Mouse (Mus musculus) left cerebral cortex, postnatal 36 days (tissue): Measurements from ENCODE around the gene Olfr798. TPM values are rescaled to one million over a fixed set of nuclear protein-coding genes. Genes with fewer than 3 reads are reported as not detected.

Source experiments
- DNase-seq, 2 experiments: peaks; one replicate each; pipeline ENCODE4 v3.0.0; 2021 to 2022; ENCODE audit warnings: low spot score in 2 of 2, mixed read lengths in 1 of 2
- intact Hi-C: fragments of 180-260 bp; cut with DNase I; formaldehyde crosslinking; loops from one replicate; pipeline ENCODE4 v1.15.1; 2025
- microRNA-seq: library from miRNA; unstranded; fragments of <30 nt; microRNA quantifications from one replicate; pipeline ENCODE4 v1.2.0, GENCODE M21; 2022
- total RNA-seq, 2 experiments: library from RNA; stranded (reverse); gene quantifications; 2 replicates each; pipeline ENCODE4 v1.2.3; 2021

The Olfr798 gene
- total RNA-seq: not detected

GRCm38 (mm10) chr10:129627834-129628233 is at the start of gene Olfr798:
TSS of gene Olfr798 (minus strand) at chr10:129627934.
- intact Hi-C loops: no loop called here
- no peak for DNase-seq

GRCm38 (mm10) chr10:129673765-129674164 is 46.0 kb upstream of the Olfr798 start, which contains the start of gene Olfr801:
TSS of gene Olfr801 (minus strand) at chr10:129673865.
- DNase-seq: no peak
- intact Hi-C loops: no loop called here

- intact Hi-C loops: no loop called here
Observed at GRCm38 (mm10) chr10:129657394-129657793, 29.7 kb upstream of the Olfr798 start, which contains the start of gene Olfr800. TSS of gene Olfr800 (plus strand) at chr10:129657694.

GRCm38 (mm10) chr10:129651763-129652162 is 24.0 kb upstream of the Olfr798 start:
- intact Hi-C loops: no loop called here

More at GRCm38 (mm10) chr10:129657394-129657793, 29.7 kb upstream of the Olfr798 start, which contains the start of gene Olfr800:
- DNase-seq: no peak

GRCm38 (mm10) chr10:129637184-129637583 is 9.4 kb upstream of the Olfr798 start, which contains the start of gene Olfr799:
TSS of gene Olfr799 (plus strand) at chr10:129637484.
- DNase-seq: no peak
- intact Hi-C loops: no loop called here

More at GRCm38 (mm10) chr10:129651763-129652162, 24.0 kb upstream of the Olfr798 start:
- no peak for DNase-seq

GRCm38 (mm10) chr10:129623251-129623650 is 4.5 kb downstream of the Olfr798 start:
- intact Hi-C loops: no loop called here
- DNase-seq: no peak

- intact Hi-C loops: no loop called here
Observed at GRCm38 (mm10) chr10:129621724-129622123, 6.0 kb downstream of the Olfr798 start.

GRCm38 (mm10) chr10:129612470-129612869 is 15.3 kb downstream of the Olfr798 start, which contains the start of gene Olfr796:
TSS of gene Olfr796 (minus strand) at chr10:129612570.
- no peak for DNase-seq

More at GRCm38 (mm10) chr10:129621724-129622123, 6.0 kb downstream of the Olfr798 start:
- no peak for DNase-seq

GRCm38 (mm10) chr10:129577066-129577465 is 50.7 kb downstream of the Olfr798 start:
- intact Hi-C loops: no loop called here
- DNase-seq: no peak

More at GRCm38 (mm10) chr10:129612470-129612869, 15.3 kb downstream of the Olfr798 start, which contains the start of gene Olfr796:
- intact Hi-C loops: no loop called here

Small RNA genes within 50 kb of the gene (microRNA-seq; reads per million reads assigned to microRNA genes)
- gene Gm23252: not detected

Other genes with a start within 250 kb of the Olfr798 start
- gene Olfr784, start 243.9 kb downstream of the Olfr798 start, total RNA-seq: under 1 TPM; 0.12 to 0.20 TPM
- gene Olfr785, start 222.5 kb downstream of the Olfr798 start, total RNA-seq: not detected
- gene Olfr786, start 200.6 kb downstream of the Olfr798 start, total RNA-seq: not detected
- not detected for gene Olfr787, start 166.1 kb downstream of the Olfr798 start, total RNA-seq
- gene Olfr788, start 156.9 kb downstream of the Olfr798 start, total RNA-seq: not detected
- not detected for gene Olfr789, start 143.2 kb downstream of the Olfr798 start, total RNA-seq
- not detected for gene Olfr790, start 129.4 kb downstream of the Olfr798 start, total RNA-seq
- gene Olfr791, start 106.1 kb downstream of the Olfr798 start, total RNA-seq: not detected
- not detected for gene Olfr792, start 88.8 kb downstream of the Olfr798 start, total RNA-seq
- not detected for gene Olfr794, start 60.3 kb downstream of the Olfr798 start, total RNA-seq
- not detected for gene Olfr796, start 15.4 kb downstream of the Olfr798 start, total RNA-seq
- gene Olfr799, start 9.6 kb upstream of the Olfr798 start, total RNA-seq: not detected
- not detected for gene Olfr800, start 29.8 kb upstream of the Olfr798 start, total RNA-seq
- not detected for gene Olfr801, start 45.9 kb upstream of the Olfr798 start, total RNA-seq
- gene Olfr802, start 60.2 kb upstream of the Olfr798 start, total RNA-seq: under 1 TPM; 0.07 to 0.15 TPM
- not detected for gene Olfr803, start 66.4 kb upstream of the Olfr798 start, total RNA-seq
- gene Olfr804, start 75.3 kb upstream of the Olfr798 start, total RNA-seq: not detected
- not detected for gene Olfr805, start 101.4 kb upstream of the Olfr798 start, total RNA-seq
- not detected for gene Olfr806, start 114.0 kb upstream of the Olfr798 start, total RNA-seq
- not detected for gene Olfr807, start 129.9 kb upstream of the Olfr798 start, total RNA-seq
- not detected for gene Olfr808, start 137.5 kb upstream of the Olfr798 start, total RNA-seq
- gene Olfr809, start 146.7 kb upstream of the Olfr798 start, total RNA-seq: not detected
- not detected for gene Olfr810, start 167.0 kb upstream of the Olfr798 start, total RNA-seq
- not detected for gene Olfr811, start 176.5 kb upstream of the Olfr798 start, total RNA-seq
- not detected for gene Olfr812, start 218.2 kb upstream of the Olfr798 start, total RNA-seq
- gene Olfr813, start 227.4 kb upstream of the Olfr798 start, total RNA-seq: not detected